In the genomic region with DNA sequence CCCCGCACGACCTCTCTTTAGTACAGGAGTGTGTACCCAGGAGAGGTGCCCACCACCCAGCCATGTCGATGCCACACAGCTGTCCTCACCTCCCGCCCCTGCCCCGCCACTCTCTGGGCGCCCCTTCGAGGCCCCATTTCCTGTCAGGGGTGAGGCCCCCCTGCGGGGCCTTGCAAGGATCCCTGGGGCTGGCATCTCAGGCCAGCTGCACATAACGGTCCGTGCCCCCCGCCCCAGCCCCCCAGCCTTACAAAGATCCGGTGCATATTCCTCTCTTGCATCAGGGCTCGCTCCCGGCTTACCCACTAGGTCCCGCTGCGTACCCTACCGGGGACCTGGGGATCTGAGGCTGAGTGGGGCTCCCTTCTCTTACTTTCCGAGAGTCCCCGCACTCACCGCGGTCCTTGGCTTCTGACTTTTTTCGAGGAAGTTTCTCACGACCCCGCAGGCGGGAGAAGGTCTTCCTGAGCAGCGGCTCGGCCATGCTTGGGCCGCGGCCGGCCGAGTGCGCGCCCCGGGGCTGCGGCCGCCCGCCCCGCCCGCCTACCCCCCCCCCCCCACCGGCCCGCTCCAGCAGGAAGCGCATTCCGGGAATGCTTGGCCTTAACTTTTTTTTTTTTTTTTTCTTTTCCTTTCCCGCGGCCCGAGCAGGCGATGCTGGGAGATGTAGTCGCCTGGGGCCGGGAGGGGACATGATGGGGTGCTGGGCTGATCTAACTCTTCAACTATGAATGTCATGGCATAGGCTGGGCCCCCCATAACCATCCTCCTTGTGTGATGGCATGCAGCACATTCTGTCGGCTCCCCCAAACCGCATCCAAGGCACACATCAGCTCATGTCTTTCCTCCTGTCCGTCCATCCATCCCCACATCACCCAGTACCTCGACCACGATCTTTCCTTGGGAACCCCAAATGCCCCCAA, we compare ENCODE assay signal across 8 mouse cellular contexts. TPM values are rescaled to one million over a fixed set of nuclear protein-coding genes. Genes with fewer than 3 reads are reported as not detected.
A peak's percentile ranks its signal among the peaks of the same experiment; 100 is the strongest.
DNase-seq lines count a peak whose midpoint lies in the region; ATAC-seq and TF ChIP-seq lines count a peak whose summit lies in the region.

Syde1 (minus strand) TSS at position 559 of the 923 bp plus-strand sequence.

- 3% methylated on average over 41 of the region's 54 CpGs for WGBS in spleen, adult 2 months
- 3% methylated on average over 53 of the region's 54 CpGs for WGBS in heart, embryonic 16.5 days

- peak within 1 kb of the TSS; percentile 97 for H3K9ac ChIP-seq in heart, embryonic 16.5 days (ENCODE audit: low read length)

- H3K4me2 ChIP-seq in heart, embryonic 16.5 days (ENCODE audit: low read depth, low read length), result peak within 1 kb of the TSS; percentile 78

- ATAC-seq in heart, embryonic 16.5 days (replicated peaks; ENCODE audit: extremely low read depth, insufficient read depth, low FRiP score), result peak; percentile 67

- TF ChIP-seq CTCF in spleen, adult 2 months (IDR thresholded peaks at IDR 0.05; ENCODE audit: extremely low read depth, insufficient read depth, insufficient read length, insufficient replicate concordance), result no peak
- TF ChIP-seq CTCF in embryonic fibroblast, embryonic 13.5 days (IDR thresholded peaks at IDR 0.05; ENCODE audit: borderline replicate concordance, insufficient read depth, low read length), result no peak

- DNase-seq in spleen, adult 2 months (ENCODE audit: low read depth in 1 of 2, low spot score in 2 of 2), result peak in 1 of 2 experiments; percentile 24
- no peak for DNase-seq in spleen, adult 12 weeks (ENCODE audit: low spot score)
- peak; percentile 78 for DNase-seq in kidney, postnatal 10 days
- DNase-seq in lung, postnatal 4 days, result peak; percentile 69 to 77
- peak; percentile 34 to 69 for DNase-seq in spleen, postnatal 4 days (ENCODE audit: low spot score in 2 of 2)
- no peak for DNase-seq in right cerebral cortex, postnatal 4 days

- H3K27ac ChIP-seq in spleen, adult 2 months (ENCODE audit: insufficient read depth, low read length), result peak within 1 kb of the TSS; percentile 73
- peak within 1 kb of the TSS; percentile 81 for H3K27ac ChIP-seq in embryonic fibroblast, embryonic 13.5 days (ENCODE audit: insufficient read depth, low read length)
- H3K27ac ChIP-seq in heart, embryonic 16.5 days (ENCODE audit: low read length), result peak within 1 kb of the TSS; percentile 96

- no peaks in the 10 kb centered on the region for H3K9me3 ChIP-seq in heart, embryonic 16.5 days (replicated peaks; ENCODE audit: control insufficient read depth, low read length)

- no peaks in the 10 kb centered on the region for H3K27me3 ChIP-seq in spleen, adult 2 months (ENCODE audit: control insufficient read depth, insufficient read depth, low read length)
- H3K27me3 ChIP-seq in heart, embryonic 16.5 days (ENCODE audit: control insufficient read depth, insufficient read depth, low read length), result no peaks in the 10 kb centered on the region

- peak within 1 kb of the TSS; percentile 60 for H3K4me3 ChIP-seq in spleen, adult 2 months (ENCODE audit: extremely low read depth, insufficient read depth, insufficient read length)
- H3K4me3 ChIP-seq in embryonic fibroblast, embryonic 13.5 days (ENCODE audit: insufficient read depth, low read length), result peak within 1 kb of the TSS; percentile 84
- H3K4me3 ChIP-seq in heart, embryonic 16.5 days (ENCODE audit: low read length), result peak within 1 kb of the TSS; percentile 85

- no peaks in the 10 kb centered on the region for H3K36me3 ChIP-seq in spleen, adult 2 months (ENCODE audit: control insufficient read depth, insufficient read depth, low read length)
- H3K36me3 ChIP-seq in heart, embryonic 16.5 days (ENCODE audit: control insufficient read depth, insufficient read depth), result peaks cover 27% of the 10 kb centered on the region

- TF ChIP-seq POLR2A in spleen, adult 2 months (IDR thresholded peaks at IDR 0.05; ENCODE audit: low read depth, low read length), result no peak
- TF ChIP-seq POLR2A in embryonic fibroblast, embryonic 13.5 days (IDR thresholded peaks at IDR 0.05; ENCODE audit: low read depth, low read length), result peak; percentile 84

- peaks cover 6% of the 10 kb centered on the region; the same call in 1 of the 2 replicates for H3K4me1 ChIP-seq in spleen, adult 2 months (ENCODE audit: control insufficient read depth, insufficient read depth, insufficient read length)
- peaks cover 3% of the 10 kb centered on the region; the same call in 1 of the 2 replicates for H3K4me1 ChIP-seq in embryonic fibroblast, embryonic 13.5 days (ENCODE audit: control insufficient read depth, insufficient read depth, low read length)
- peaks cover 11% of the 10 kb centered on the region for H3K4me1 ChIP-seq in heart, embryonic 16.5 days (ENCODE audit: control insufficient read depth, insufficient read depth, low read length)

RNA-seq across cellular contexts. Expression of gene Syde1, which starts in this region (rescaled TPM):
- polyA plus RNA-seq in spleen, adult 2 months (2012; rRNA removed), result 9.3 and 12.7 TPM in 2 replicates
- 50.5 and 52.8 TPM in 2 replicates for polyA plus RNA-seq in embryonic fibroblast, embryonic 13.5 days (2011; ENCODE audit: insufficient read length, low read depth, missing spikeins)
- polyA plus RNA-seq in heart, embryonic 16.5 days (2015; fragmentation: Nextera tagmentation; extraction: Ambion mirVana), result 10.8 and 12.2 TPM in 2 replicates

Comparison
In these comparisons a context has a peak if more than half of its experiments do, and no peak if none do; other contexts are left out.
1. DNase-seq: peak in kidney, postnatal 10 days (single experiment), lung, postnatal 4 days (2 of 2) and spleen, postnatal 4 days (2 of 2); none in spleen, adult 12 weeks (single experiment) and right cerebral cortex, postnatal 4 days (single experiment).
2. Peak in every context shown above with its lines, with median percentiles within 50 percentile points of each other: H3K27ac ChIP-seq and H3K4me3 ChIP-seq.